Mouse (Mus musculus) frontal cortex, postnatal 25 days (tissue): ENCODE measurements around the gene Dlgap1.

Source experiments
- DNase-seq, 2 experiments: peaks; one replicate each; pipeline ENCODE4 v3.0.0; 2022; ENCODE audit warnings: low spot score in 2 of 2

The Dlgap1 gene

DNA sequence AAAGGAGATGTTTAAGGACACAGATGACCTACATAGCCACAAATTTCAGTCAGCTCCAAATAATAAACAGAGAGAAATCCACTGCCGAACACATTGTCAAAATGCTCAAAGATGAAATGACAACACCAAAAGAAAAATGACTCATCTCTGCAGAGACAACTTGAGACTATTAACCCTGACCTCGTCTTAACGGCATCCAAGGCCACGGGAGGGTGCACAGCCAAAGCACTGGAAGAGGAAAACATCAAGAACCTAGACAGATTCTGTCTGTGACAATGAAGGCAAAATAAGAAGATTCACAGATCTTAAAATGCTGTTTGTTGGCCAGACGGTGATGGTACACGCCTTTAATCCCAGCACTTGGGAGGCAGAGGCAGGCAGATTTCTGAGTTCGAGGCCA, 370.9 kb downstream of the Dlgap1 start:
- no peak for DNase-seq

DNA sequence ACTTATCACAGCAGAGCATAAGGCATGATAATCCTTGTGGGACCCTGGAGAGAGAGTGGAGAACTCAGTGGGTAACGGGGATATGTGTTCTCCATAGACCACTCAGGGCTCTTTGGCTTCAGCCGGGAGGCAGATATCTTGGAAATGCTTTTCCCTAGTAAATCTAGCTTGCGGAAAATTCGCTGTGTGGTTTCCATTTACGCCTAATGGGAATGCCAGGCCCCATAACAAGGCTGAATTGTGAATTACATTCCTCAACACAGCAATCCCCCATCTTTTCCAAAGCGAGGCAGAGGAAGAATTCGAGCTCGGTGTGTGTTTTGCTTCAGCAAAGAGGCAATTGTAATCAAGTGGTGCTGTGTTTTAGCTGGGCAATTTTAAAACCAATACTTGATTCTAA, 372.4 kb downstream of the Dlgap1 start:
- no peak for DNase-seq

DNA sequence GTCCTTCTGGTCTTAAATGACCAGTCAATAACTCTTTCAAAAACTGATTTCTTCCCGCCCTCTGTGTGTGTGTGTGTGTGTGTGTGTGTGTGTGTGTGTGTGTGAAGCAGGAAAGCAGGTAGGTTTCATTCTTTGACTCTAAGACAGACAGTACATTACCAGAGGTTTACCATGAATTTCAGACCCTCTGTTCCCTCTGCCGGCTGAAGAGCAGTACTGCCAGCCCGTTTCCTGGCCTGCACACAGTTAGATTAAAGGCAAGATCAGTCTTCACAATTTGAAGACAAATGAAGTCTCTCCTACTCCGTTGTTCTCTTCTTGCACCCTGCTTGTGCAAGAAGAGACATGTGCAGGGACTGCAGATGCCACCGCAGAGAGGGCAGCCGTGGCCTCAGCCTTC, 373.0 kb downstream of the Dlgap1 start:
- DNase-seq = peak in 1 of 2 experiments; percentile 30

DNA sequence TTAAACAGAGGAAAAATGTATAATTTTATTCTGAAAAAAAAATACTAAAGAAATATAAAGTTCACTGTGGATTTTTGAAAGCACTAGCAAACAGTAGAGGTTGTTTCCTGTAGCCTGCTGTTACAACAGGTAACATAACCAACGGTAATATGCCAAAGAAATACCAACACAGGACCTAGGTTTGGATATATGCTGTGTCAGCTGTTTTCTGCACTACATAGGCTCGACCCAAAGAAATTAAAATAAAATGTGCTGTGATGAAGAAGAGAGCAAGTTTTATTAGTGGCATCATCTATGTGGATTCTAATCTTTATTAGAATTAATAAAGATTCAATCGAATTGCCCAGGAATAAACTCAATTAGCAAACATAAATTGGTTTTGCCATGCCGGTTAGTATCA, 378.5 kb downstream of the Dlgap1 start:
- DNase-seq = no peak

DNA sequence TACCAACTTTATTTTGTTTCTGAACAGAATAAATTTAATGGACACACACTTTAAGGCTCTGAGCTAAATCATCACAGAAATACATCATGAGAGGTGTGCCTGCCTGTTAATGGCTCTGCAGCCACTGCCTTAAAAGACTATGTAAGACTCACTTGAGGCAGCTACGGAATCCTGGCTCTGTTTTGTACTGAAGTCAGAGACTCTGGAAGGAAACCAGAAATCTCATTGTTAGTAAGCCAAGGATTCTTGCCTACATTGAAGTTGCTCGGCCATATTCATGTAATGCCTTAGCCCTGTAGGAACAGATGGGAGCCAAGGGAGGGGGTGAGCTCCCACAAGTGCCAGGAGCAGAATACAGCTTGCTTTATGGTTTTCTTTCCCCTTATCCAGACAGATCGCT, 394.7 kb downstream of the Dlgap1 start:
- DNase-seq = peak; percentile 11 to 29

DNA sequence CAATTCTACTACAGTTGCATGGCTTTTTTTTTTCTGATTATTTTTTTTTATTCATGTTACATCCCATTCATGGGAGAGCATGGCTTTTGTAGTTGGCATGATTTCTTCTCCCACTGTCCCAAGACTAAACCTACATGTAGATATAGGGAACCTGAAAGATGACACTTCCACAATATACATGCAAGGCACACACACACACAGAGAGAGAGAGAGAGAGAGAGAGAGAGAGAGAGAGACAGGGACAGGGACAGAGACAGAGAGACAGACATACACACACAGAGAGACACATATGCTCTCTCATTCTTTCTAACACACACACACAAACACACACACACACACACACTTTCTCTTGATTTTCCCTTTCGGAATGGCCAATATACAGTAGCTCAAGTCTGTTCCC, 395.1 kb downstream of the Dlgap1 start:
- DNase-seq = no peak

DNA sequence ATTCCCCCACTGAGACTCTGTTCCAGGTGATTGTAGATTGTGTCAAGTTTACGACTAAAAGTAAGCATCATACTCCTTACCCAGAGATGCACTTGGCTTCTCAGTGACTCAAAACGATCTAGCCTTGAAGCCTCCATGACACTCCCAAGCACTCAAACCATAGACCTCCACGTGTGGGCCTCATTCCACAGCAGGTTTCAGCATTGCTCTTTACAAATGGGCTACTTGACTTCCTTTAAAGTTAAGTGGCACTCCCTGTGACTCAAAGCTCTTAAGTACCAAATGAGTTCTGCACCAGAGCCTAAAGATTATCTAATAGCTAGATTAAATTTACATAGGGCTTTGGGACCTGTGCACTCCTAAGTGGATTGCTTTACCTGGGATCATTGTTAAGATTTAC, 400.3 kb downstream of the Dlgap1 start:
- no peak for DNase-seq

DNA sequence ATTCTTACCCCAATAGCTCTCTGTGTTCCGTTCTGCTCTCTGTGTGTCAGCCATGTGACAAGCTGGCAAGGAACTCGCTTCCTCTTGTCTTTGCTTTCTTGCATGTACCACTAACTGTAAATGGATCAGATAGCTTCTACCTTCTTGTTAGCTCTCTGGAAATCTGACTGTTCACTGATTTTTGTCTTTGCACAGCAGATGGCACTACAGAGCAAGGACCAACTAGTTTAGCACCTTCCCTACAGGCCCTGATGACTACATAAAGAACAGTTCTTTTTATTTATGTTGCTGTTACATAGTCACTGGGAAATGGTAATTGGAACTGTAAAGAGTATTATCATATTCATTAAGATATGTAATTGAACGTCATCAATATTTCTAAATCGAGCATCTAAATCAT, 408.1 kb downstream of the Dlgap1 start:
- peak in 1 of 2 experiments; percentile 16 for DNase-seq

DNA sequence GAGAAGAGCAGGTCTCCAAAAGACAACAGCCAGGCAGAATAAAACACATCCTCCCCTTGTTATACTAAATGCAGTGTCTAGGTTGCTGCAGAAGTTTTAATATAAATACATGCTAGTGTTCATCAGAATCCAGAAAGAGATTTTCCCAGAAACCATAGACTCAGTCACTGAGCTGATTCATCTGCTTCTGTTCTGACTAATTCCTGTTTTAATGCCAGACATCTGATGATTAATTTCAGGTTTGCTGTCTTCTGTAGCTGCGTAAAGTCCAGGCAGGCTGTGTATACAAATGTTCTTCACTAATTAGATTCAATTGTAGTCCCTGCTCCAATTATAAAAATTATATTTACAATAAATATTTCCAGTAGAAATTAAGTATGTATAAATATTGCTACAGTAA, 419.6 kb downstream of the Dlgap1 start:
- no peak for DNase-seq

DNA sequence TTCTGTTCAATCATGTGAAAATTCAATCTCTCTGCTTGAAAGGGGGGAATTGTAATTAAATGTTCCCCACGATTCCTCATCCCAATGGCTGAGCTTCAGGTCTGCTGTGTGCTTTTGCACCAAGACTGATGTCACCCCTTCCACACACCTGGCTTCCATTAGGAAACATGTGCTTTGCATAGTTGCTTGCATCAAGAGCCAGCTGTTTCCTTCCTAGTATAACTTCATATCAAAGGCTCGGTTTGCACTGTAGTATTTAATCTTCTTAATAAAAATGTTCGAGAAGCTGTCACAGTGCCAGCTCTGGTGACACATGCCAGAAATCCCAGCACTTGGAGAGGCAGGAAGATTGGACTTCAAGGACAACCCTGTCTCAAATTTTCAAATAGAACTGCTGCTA, 428.3 kb downstream of the Dlgap1 start:
- DNase-seq = no peak

DNA sequence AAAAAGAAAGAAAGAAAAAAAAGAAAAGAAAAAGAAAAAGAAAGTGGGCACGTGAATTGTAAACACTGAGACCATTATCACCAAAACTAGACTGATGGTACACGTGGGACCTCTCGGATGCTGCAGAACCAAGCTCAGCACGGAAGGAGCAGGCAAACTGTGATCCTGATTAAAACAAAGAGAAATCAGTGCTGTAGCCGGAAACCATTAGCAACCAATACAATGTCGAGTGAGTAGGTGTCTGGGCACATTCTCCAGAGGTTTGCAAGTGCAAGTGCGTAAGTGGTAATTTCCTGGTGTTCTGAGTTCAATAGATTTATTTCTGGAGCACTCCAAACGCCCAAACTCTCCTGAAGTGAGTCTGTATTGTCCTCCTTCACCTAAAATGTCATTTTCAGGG, 428.8 kb downstream of the Dlgap1 start:
- no peak for DNase-seq

DNA sequence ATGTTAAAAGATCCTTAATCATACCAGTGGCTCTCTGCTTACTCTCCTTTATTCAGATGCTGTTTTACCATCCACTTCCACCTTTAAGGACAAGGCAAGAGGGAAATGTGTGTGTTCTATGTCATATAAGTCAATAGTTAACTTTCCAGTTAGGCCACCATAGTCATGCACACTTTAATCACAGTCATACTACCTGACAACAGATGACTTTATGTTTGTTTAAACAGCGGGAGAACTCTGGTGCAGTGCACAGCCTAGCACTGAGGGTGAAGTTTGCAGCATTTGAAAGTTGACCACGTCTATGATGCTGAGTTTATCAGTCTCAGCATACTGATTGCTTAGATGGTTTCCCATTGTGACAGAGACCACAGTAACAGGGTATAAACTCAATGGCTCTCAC, 433.0 kb downstream of the Dlgap1 start:
- no peak for DNase-seq

DNA sequence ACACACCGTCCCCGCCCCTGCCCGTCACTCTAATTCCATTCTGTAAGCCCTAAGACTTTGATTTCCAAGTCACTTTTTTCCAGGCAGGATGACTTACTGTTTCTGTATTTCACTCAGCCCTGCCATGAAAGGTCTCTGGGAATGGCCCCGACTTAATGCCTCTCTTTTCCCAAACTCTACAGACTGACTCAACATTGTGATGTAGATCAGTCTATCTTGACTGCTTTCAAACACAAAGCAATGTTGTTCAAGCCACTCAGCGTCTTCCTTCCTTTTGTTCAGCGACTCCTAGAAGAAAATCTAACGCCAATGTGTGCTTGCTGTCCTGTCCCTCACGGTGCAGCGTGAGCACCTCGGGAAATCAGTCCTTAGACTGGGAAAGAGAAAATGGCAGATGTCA, 434.9 kb downstream of the Dlgap1 start:
- DNase-seq = no peak

DNA sequence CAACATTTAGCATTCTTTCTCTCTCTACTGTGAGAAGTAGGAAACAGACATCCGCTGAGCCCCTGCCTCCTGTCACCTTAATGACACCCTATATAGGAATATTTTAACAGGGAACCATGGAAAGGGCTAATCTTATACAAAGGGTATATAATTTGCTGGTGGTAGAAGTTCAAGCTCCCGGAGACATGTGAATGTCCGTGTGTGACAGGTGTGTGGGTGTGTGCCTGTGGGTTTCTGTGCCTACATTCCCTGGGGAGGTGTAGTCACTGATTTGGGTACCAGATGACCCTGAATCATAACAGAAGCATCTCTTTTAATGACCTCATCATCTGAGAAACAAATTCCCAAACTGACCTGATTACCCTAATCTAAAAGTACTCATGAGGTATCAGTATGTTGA, 445.3 kb downstream of the Dlgap1 start:
- no peak for DNase-seq

DNA sequence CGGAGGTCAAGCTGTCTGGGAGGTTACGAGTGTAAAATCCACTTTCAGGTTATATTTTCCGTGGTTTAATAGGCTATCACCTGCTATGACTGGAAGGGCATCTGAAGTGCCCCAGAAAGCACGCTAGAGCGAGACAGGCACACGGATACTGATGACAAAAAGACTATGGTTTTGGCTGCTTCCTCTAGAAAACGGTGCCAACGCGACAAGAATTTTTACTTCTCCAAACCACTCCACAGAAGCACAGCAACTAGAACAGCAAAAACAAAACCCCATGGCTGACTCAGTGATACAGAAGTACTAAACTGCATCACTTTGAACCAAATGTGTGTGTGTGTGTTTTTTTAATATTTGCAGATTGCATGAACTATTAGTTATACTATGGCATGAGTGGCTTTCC, 459.0 kb downstream of the Dlgap1 start:
- no peak for DNase-seq

DNA sequence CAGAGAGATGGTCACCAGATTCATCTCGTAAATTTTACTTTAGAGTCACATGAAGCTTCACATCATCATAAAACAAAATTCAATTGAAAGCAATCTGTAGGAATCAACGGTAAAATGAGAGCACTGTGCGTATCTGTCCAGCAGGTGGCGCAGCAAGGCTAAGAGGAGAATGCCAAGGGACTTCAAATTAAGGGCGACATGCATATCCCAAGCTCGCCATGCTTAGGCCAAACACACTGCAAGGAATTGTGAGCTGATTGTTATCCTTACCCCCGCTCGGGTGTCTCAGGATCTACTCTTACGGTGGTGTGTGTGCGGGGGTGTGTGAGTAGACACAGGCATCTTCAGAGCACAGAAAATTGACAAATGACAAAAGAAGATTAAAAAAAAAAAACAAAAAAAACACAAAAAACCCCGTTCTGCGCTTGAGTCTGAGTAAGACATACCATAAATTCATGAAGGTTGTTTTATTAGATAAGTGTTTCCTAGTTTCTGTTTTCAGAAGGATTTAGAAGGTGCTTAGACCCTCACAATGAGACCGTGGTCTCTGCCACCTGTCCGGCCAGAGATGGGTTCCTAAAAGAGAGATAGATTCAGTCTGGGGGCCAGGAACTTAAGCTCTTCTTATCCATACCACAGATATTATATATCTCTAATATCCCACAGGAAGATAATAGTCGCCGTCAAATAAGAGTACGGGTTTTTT, 461.0 kb downstream of the Dlgap1 start:
- DNase-seq = peak; percentile 79 to 82

DNA sequence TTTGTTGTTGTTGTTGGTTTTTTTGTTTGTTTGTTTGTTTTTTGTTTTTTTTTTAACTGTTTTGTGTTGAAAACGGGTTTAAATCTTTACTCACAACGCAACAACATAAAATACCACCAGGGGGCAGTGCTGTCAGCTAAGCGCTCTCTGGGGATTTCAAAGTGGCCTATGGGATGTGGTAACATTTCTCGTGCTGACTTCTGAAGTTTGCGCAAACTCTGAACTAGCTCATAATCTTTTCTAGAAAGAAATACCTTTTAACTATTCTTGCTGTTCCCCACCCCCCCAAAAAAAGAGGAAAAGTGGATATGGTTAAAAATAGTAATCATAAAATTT, 461.5 kb downstream of the Dlgap1 start:
- DNase-seq = peak in 1 of 2 experiments; percentile 51

DNA sequence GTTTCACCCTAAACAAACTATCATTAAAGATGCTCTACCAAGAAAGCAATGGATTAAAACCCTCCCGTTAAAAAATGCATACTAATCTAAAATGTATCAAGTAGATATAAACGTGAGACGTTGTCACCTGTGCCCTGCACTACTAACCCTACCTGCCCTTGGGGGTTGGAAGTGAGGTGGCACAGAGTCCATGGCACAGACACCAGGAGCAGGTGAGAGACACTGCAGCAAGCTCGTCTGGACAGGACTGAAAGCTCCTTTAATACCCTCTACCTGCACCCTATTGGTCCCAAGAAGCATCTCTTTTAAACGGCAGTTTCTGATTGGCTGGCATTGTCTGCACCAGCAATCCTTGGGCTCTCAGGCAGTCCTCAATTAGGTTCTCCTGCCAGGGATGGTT, 464.0 kb downstream of the Dlgap1 start:
- no peak for DNase-seq

DNA sequence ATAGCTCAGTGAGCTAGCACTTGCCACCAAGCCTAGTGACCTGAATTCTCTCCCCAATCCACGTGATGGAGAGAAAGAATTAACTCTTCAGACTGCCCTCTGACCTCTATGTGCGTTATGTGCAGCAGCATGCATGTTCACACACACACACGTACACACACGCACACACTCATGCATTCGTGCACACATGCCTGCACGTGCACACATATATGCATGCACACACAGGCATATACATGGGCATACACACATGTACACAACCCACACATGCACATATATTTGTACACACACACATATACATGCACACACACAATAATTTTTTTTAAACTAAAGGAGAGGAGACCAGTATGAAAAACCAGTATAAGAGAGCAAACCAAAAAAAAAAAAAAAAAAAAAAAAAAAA, 465.7 kb downstream of the Dlgap1 start:
- DNase-seq = no peak

DNA sequence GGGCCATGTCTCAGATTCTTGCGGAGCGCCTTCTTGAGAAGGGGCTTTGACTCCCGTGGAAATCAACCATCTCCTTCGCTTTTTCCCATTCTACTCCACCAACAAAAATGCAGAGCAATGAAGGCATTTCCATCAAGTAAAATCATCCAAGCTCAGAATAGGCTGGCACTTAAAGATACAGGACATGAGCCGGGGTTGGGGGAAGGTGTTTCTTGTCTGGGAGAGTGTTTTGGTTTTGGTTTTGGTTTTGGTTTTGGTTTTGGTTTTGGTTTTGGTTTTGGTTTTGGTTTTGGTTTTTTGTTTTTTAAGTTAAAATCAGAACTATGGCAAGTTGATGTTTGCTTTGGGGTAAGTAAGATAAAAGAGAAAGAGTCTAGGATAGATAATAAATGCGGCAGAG, 466.7 kb downstream of the Dlgap1 start:
- no peak for DNase-seq

DNA sequence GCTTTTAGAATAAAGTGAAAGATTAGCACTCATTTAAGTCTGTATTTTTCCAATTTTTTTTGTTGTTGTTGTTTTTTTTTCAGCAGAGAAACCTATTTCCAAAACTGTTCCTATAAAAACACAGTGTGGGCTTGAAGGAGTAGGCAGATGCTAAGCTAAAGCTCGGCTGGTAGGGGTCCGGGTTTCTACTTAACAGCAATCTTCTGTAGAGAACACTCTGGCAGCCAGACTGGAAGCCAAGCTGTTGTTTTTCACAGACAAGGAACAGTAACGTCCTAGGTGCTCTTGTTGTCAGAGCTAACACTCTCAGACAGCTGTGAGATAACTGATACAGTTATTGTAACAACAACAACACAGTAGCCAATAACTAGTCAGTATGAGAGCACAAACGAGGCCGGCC, 468.4 kb downstream of the Dlgap1 start:
- no peak for DNase-seq

DNA sequence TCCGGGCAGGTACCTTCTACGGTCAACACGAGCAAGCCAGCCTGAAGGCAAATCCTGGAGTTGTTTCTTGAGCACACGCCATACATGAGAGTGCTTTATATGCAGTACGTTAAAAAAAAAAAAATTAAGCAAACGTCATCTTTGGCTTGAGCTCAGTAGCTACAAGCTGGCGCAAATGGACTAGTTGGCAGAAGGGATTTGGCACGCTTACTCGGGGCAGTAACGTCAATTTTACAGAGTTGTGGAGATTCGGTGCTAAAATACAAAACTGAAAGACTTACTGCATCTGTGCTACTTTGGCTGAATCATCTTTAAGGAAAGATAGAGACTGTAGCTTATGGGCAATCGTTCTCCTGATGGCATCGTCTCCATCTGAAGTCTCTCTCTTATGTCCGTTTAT, 474.1 kb downstream of the Dlgap1 start:
- no peak for DNase-seq

DNA sequence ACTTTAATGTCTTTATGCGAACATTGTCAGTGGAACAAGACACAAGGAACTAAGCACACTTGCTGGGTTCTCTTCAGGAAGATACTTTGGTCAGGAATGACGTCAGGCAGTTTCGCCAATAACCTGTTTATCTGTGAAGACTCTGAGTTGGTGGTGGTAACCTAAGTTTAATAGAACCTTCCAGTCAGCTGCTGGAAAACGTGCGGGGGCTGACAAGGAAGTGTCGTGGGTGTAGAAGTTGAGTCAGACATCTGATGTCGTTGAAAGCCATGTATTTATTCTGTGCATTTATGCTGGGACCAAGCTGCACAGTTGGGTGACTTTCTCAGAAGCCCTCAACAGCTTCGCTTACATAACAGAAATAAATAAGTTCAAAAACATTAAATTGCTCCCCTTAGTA, 477.6 kb downstream of the Dlgap1 start:
- peak; percentile 33 to 55 for DNase-seq

DNA sequence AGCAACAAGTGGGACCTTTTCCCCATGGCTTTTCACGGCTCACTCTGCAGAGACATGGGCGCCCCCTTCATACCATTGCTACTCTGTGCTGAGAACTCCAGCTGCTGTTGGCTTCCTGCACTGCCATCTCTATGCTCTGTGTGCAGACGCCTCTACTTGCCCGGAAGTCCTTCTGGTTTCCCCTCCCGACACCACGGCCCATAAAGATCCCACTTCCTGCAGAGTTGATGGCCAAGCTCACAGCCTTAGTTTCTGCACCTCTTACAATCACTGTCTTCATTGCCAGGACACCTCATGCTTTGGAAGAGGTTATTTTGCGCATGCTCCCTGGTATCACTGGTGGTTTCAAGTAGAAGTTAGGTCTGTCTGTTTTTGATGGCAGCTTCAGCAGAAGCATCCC, 486.2 kb downstream of the Dlgap1 start:
- no peak for DNase-seq

DNA sequence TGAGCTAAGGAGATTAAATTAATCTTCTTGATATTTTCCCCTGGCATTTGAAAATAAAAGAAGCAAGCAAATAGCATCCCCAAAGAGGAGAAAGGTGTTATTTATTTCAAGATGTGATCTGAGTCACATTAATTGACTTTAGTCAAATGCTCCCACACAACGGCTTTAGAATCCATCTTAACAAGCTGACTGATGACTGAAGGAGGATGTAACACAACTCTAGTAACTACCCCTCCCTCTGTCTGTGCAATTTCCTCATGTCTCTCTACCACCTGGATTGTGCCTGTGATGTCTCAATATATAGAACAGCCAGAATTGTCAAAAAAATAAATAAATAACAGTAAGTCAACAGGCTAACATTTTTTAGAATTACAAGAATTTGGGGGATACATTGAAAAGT, 488.2 kb downstream of the Dlgap1 start:
- no peak for DNase-seq
